Mouse (Mus musculus) lung, embryonic 14.5 days (tissue): ENCODE data around the gene Lrrc8d. TPM values are rescaled to one million over a fixed set of nuclear protein-coding genes. Genes with fewer than 3 reads are reported as not detected.

ENCODE experiments used
- ATAC-seq: fragments of 200-750 bp; cut with Nextera tagmentation; 2 replicates; pipeline ENCODE4 v1.8.0; 2017; ENCODE audit warnings: mild to moderate bottlenecking, moderate TSS enrichment, moderate library complexity; ENCODE audit not compliant: insufficient read depth
- DNase-seq: peaks from one replicate; pipeline ENCODE4 v3.0.0-alpha.2; 2015
- H3K27ac ChIP-seq: fragments of 300-500 bp; sonication (generic); 2 replicates; pipeline ENCODE4 v1.5.1; 2014; ENCODE audit warnings: low read depth, mild to moderate bottlenecking, moderate library complexity
- H3K27me3 ChIP-seq: fragments of 300-500 bp; sonication (generic); 2 replicates; pipeline ENCODE4 v1.6.1; 2014; ENCODE audit warnings: low read length, control low read depth; ENCODE audit not compliant: insufficient read depth
- H3K36me3 ChIP-seq: fragments of 300-500 bp; sonication (generic); 2 replicates; pipeline ENCODE4 v1.6.1; 2014; ENCODE audit warnings: control low read depth; ENCODE audit not compliant: insufficient read depth
- H3K4me1 ChIP-seq: fragments of 300-500 bp; sonication (generic); 2 replicates; pipeline ENCODE4 v1.6.1; 2014; ENCODE audit warnings: antibody characterized with exemption, control low read depth; ENCODE audit not compliant: insufficient read depth
- H3K4me2 ChIP-seq: fragments of 300-500 bp; sonication (generic); 2 replicates; pipeline ENCODE4 v1.6.1; 2014; ENCODE audit warnings: mild to moderate bottlenecking
- H3K4me3 ChIP-seq: fragments of 300-500 bp; sonication (generic); 2 replicates; pipeline ENCODE4 v1.5.1; 2014; ENCODE audit warnings: low read depth, low read length
- H3K9ac ChIP-seq: fragments of 300-500 bp; sonication (generic); 2 replicates; pipeline ENCODE4 v1.6.1; 2014
- H3K9me3 ChIP-seq: fragments of 300-500 bp; sonication (generic); 2 replicates; pipeline ENCODE4 v1.6.1; 2016; ENCODE audit warnings: low read depth, low read length, control low read depth
- CTCF ChIP-seq: IDR thresholded peaks from 2 replicates; pipeline ENCODE4 v1.5.1; 2016; ENCODE audit warnings: antibody characterized with exemption, low read depth
- WGBS: fragments of 180-500 bp; shearing (Covaris S2); extraction: QIAGEN DNeasy Blood & Tissue Kit; methylation state at CpG from one replicate; pipeline ENCODE4 v1.1.7; 2014; 5-methylcytosine and 5-hydroxymethylcytosine counted together
- polyA plus RNA-seq: library from polyadenylated mRNA; unstranded; fragments of >200 nt; fragmentation: Nextera tagmentation; extraction: Ambion mirVana; gene quantifications from 2 replicates; pipeline ENCODE4 v1.2.1, GENCODE M21; 2014

The Lrrc8d gene
- polyA plus RNA-seq, 1 experiment from 2014 or later, result 25.0 TPM

- TF ChIP-seq CTCF, result no peak
- H3K4me1 ChIP-seq, result 0 out of 2 replicates have a peak, but pooled peaks cover 10% of the 10 kb centered on the region
- H3K4me3 ChIP-seq, result no peak overlapping the region
- DNase-seq (no peak), ATAC-seq (no peak)
- WGBS, result 89% methylated on average over 5 of the region's 5 CpGs
- H3K27ac ChIP-seq, result no peak overlapping the region
- no peaks in the 10 kb centered on the region for H3K9me3 ChIP-seq
- no peak overlapping the region for H3K4me2 ChIP-seq
- no peak overlapping the region for H3K9ac ChIP-seq
- H3K36me3 ChIP-seq, result no peaks in the 10 kb centered on the region
- H3K27me3 ChIP-seq, result no peaks in the 10 kb centered on the region
These were observed 46.2 kb downstream of the Lrrc8d start for GRCm38 (mm10) chr5:105745927-105746454.

- Histone ChIP-seq H3K4me3 (no peak overlapping the region), H3K27me3 (no peaks in the 10 kb centered on the region), H3K27ac (no peak overlapping the region; the same call in 1 of the 2 replicates), H3K9ac (no peak overlapping the region), H3K4me2 (no peak overlapping the region), H3K9me3 (no peaks in the 10 kb centered on the region), H3K36me3 (no peaks in the 10 kb centered on the region), H3K4me1 (no peaks in the 10 kb centered on the region; the same call in 1 of the 2 replicates)
- no peak for TF ChIP-seq CTCF
- DNase-seq, result no peak
- whole genome bisulfite sequencing, result 27% methylated on average over 8 of the region's 8 CpGs
- ATAC-seq, result no peak
These were observed 55.0 kb downstream of the Lrrc8d start for GRCm38 (mm10) chr5:105754803-105755202.

- H3K27me3 ChIP-seq, result no peaks in the 10 kb centered on the region
- no peaks in the 10 kb centered on the region for H3K9me3 ChIP-seq
- no peak overlapping the region for H3K4me2 ChIP-seq
- no peak overlapping the region for H3K27ac ChIP-seq
- WGBS, result 44% methylated on average over 6 of the region's 6 CpGs
- DNase-seq (no peak), ATAC-seq (no peak)
- no peak overlapping the region for H3K4me3 ChIP-seq
- no peaks in the 10 kb centered on the region for H3K36me3 ChIP-seq
- no peaks in the 10 kb centered on the region; the same call in 1 of the 2 replicates for H3K4me1 ChIP-seq
- no peak for TF ChIP-seq CTCF
- H3K9ac ChIP-seq, result no peak overlapping the region
These were observed 55.7 kb downstream of the Lrrc8d start for GRCm38 (mm10) chr5:105755491-105755890.

DNA sequence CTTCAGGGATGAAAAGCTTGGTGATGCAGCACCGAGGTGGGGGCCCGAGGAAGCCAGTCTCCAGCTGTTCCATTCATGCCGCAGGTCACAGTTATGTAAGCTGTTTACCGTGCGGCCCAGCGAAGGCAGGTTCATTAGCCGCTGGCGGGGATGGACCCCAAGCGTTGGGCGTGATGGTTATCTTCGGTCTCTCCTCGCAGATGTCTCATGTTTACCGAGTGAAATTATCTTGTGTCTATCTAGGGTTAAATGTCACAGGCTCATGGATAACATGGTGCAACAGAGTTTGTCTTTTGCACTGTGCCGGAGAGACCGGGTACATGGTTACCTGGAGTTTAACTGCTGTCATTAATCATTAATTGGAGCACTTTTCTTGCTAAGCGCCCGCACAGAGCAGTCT lies 58.2 kb downstream of the Lrrc8d start:
- DNase-seq (no peak), ATAC-seq (peak; percentile 30; the same call in 1 of the 2 replicates)
- Histone ChIP-seq H3K36me3 (no peaks in the 10 kb centered on the region), H3K27ac (no peak overlapping the region), H3K4me1 (peaks cover 4% of the 10 kb centered on the region; the same call in 1 of the 2 replicates), H3K27me3 (no peaks in the 10 kb centered on the region), H3K4me3 (no peak overlapping the region), H3K9ac (no peak overlapping the region), H3K9me3 (no peaks in the 10 kb centered on the region), H3K4me2 (no peak overlapping the region)
- WGBS, result 30% methylated on average over 17 of the region's 17 CpGs
- TF ChIP-seq CTCF, result no peak

GRCm38 (mm10) chr5:105758866-105759265 lies 59.1 kb downstream of the Lrrc8d start:
- Histone ChIP-seq H3K27me3 (no peaks in the 10 kb centered on the region), H3K36me3 (no peaks in the 10 kb centered on the region), H3K4me3 (no peak overlapping the region), H3K4me1 (peaks cover 4% of the 10 kb centered on the region; the same call in 1 of the 2 replicates), H3K4me2 (no peak overlapping the region), H3K27ac (no peak overlapping the region), H3K9ac (no peak overlapping the region), H3K9me3 (no peaks in the 10 kb centered on the region)
- DNase-seq (no peak), ATAC-seq (no peak)
- WGBS, result 71% methylated on average over 9 of the region's 9 CpGs
- TF ChIP-seq CTCF, result no peak

- peak; percentile 37; the same call in 1 of the 2 replicates for ATAC-seq
These were observed 62.2 kb downstream of the Lrrc8d start for GRCm38 (mm10) chr5:105761848-105762482.

GRCm38 (mm10) chr5:105764369-105764768 lies 64.6 kb downstream of the Lrrc8d start:
- no peaks in the 10 kb centered on the region for H3K27me3 ChIP-seq

More at GRCm38 (mm10) chr5:105761848-105762482, 62.2 kb downstream of the Lrrc8d start:
- WGBS, result 39% methylated on average over 11 of the region's 11 CpGs
- Histone ChIP-seq H3K4me1 (peaks cover 4% of the 10 kb centered on the region; the same call in 1 of the 2 replicates), H3K4me2 (no peak overlapping the region), H3K4me3 (no peak overlapping the region), H3K27ac (no peak overlapping the region), H3K9me3 (no peaks in the 10 kb centered on the region), H3K36me3 (no peaks in the 10 kb centered on the region), H3K27me3 (no peaks in the 10 kb centered on the region), H3K9ac (no peak overlapping the region)
- peak; percentile 72 for DNase-seq
- TF ChIP-seq CTCF, result no peak

More at GRCm38 (mm10) chr5:105764369-105764768, 64.6 kb downstream of the Lrrc8d start:
- H3K4me2 ChIP-seq, result no peak overlapping the region
- no peak overlapping the region for H3K27ac ChIP-seq
- peaks cover 4% of the 10 kb centered on the region; the same call in 1 of the 2 replicates for H3K4me1 ChIP-seq
- WGBS, result 87% methylated on average over 10 of the region's 10 CpGs
- no peak overlapping the region for H3K4me3 ChIP-seq
- no peak overlapping the region for H3K9ac ChIP-seq
- no peaks in the 10 kb centered on the region for H3K9me3 ChIP-seq
- no peak for TF ChIP-seq CTCF
- no peak for ATAC-seq
- H3K36me3 ChIP-seq, result no peaks in the 10 kb centered on the region
- no peak for DNase-seq
